Mouse (Mus musculus): ENCODE measurements around the gene Spata5. TPM values are rescaled to one million over a fixed set of nuclear protein-coding genes. Genes with fewer than 3 reads are reported as not detected.

Spata5 gene
- total and polyA plus RNA-seq, 2 experiments from 2014 or later: 11.1 to 18.7 TPM

DNA sequence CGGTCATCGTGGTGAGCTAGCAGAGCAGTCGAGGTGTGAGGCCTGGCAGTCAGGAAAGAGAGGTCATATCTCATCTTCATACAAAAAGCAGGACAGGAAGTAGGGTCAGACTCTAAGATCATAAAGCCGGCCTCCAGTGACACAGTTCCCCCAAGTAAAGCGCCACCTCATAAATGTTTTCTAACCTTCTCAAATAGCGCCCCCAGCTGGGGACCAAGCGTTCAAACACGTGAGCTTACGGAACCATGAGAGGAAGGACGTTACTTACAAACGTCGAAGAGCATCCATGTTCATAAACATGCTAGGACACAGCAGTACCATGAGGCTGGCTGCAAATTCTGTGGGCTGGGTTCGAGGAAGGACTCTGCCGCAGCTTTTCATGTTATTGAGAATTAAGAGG is 40.5 kb upstream of the Spata5 start:
- Histone ChIP-seq H3K27me3 (ENCODE audit: control insufficient read depth, insufficient read depth, low read length) (no peaks in the 10 kb centered on the region), H3K4me1 (ENCODE audit: control insufficient read depth, insufficient read depth) (peaks cover 23% of the 10 kb centered on the region), H3K9ac (replicated peaks; ENCODE audit: low read depth, low read length) (no peak overlapping the region), H3K27ac (ENCODE audit: low read depth) (peak overlapping the region; percentile 67; the same call in 1 of the 2 replicates), H3K9me3 (replicated peaks; ENCODE audit: control insufficient read depth, low read length) (no peaks in the 10 kb centered on the region), H3K36me3 (replicated peaks; ENCODE audit: control insufficient read depth, insufficient read depth, low read length) (no peaks in the 10 kb centered on the region), H3K4me2 (ENCODE audit: low read depth, low read length) (no peak overlapping the region), H3K4me3 (ENCODE audit: low read depth, low read length) (no peak overlapping the region)
- TF ChIP-seq EP300 (IDR thresholded peaks at IDR 0.05; ENCODE audit: low read depth) (no peak), CTCF (IDR thresholded peaks at IDR 0.05; ENCODE audit: low read depth) (0 out of 2 replicates have a peak, but pooled peaks have one; percentile 15)
- no peak for DNase-seq (ENCODE audit: low spot score)
- whole genome bisulfite sequencing: 83% methylated on average over 14 of the region's 14 CpGs
- no peak for ATAC-seq (ENCODE audit: insufficient read depth, low read depth)

GRCm38 (mm10) chr3:37379930-37380881 is 39.5 kb upstream of the Spata5 start:
- 38% methylated on average over 18 of the region's 18 CpGs for WGBS
- no peak for TF ChIP-seq CTCF (IDR thresholded peaks at IDR 0.05; ENCODE audit: low read depth)
- no peak for TF ChIP-seq EP300 (IDR thresholded peaks at IDR 0.05; ENCODE audit: low read depth)
- H3K9me3 ChIP-seq (replicated peaks; ENCODE audit: control insufficient read depth, low read length): no peaks in the 10 kb centered on the region
- peaks cover 23% of the 10 kb centered on the region for H3K4me1 ChIP-seq (ENCODE audit: control insufficient read depth, insufficient read depth)
- ATAC-seq (ENCODE audit: insufficient read depth, low read depth): no peak
- peak overlapping the region; percentile 67 for H3K27ac ChIP-seq (ENCODE audit: low read depth)
- peak; percentile 40 for DNase-seq (ENCODE audit: low spot score)
- H3K4me3 ChIP-seq (ENCODE audit: low read depth, low read length): no peak overlapping the region
- H3K36me3 ChIP-seq (replicated peaks; ENCODE audit: control insufficient read depth, insufficient read depth, low read length): no peaks in the 10 kb centered on the region
- no peak overlapping the region for H3K9ac ChIP-seq (replicated peaks; ENCODE audit: low read depth, low read length)
- no peak overlapping the region for H3K4me2 ChIP-seq (ENCODE audit: low read depth, low read length)
- H3K27me3 ChIP-seq (ENCODE audit: control insufficient read depth, insufficient read depth, low read length): no peaks in the 10 kb centered on the region

DNA sequence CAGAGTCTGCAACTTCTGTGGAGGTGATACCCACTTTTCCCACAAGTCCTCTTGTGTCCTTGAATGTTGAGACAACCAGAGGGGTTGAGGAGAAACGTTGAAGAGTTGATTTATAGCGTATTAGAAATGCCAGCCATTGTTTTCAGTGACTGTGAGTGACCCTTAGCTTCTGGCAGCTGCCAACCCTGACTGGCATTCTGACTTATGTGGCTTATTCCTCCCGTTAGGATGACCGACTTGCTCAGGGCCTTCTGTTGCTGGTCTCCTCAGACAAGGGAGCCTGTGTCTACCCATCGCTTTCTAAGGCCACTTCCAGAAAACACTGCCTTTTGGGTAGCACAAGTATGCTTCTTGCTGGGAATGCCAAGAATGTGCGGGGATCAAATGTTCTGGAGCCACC is 38.2 kb upstream of the Spata5 start:
- ATAC-seq (ENCODE audit: insufficient read depth, low read depth) (no peak), DNase-seq (ENCODE audit: low spot score) (no peak)
- H3K36me3 ChIP-seq (replicated peaks; ENCODE audit: control insufficient read depth, insufficient read depth, low read length): no peaks in the 10 kb centered on the region
- H3K9ac ChIP-seq (replicated peaks; ENCODE audit: low read depth, low read length): no peak overlapping the region
- no peaks in the 10 kb centered on the region for H3K27me3 ChIP-seq (ENCODE audit: control insufficient read depth, insufficient read depth, low read length)
- peaks cover 23% of the 10 kb centered on the region for H3K4me1 ChIP-seq (ENCODE audit: control insufficient read depth, insufficient read depth)
- 64% methylated on average over 6 of the region's 6 CpGs for WGBS
- no peaks in the 10 kb centered on the region for H3K9me3 ChIP-seq (replicated peaks; ENCODE audit: control insufficient read depth, low read length)
- no peak overlapping the region for H3K4me3 ChIP-seq (ENCODE audit: low read depth, low read length)
- TF ChIP-seq EP300 (IDR thresholded peaks at IDR 0.05; ENCODE audit: low read depth): no peak
- no peak for TF ChIP-seq CTCF (IDR thresholded peaks at IDR 0.05; ENCODE audit: low read depth)
- H3K4me2 ChIP-seq (ENCODE audit: low read depth, low read length): no peak overlapping the region
- 0 out of 2 replicates have a peak overlapping the region, but pooled peaks have one; percentile 31 for H3K27ac ChIP-seq (ENCODE audit: low read depth)

DNA sequence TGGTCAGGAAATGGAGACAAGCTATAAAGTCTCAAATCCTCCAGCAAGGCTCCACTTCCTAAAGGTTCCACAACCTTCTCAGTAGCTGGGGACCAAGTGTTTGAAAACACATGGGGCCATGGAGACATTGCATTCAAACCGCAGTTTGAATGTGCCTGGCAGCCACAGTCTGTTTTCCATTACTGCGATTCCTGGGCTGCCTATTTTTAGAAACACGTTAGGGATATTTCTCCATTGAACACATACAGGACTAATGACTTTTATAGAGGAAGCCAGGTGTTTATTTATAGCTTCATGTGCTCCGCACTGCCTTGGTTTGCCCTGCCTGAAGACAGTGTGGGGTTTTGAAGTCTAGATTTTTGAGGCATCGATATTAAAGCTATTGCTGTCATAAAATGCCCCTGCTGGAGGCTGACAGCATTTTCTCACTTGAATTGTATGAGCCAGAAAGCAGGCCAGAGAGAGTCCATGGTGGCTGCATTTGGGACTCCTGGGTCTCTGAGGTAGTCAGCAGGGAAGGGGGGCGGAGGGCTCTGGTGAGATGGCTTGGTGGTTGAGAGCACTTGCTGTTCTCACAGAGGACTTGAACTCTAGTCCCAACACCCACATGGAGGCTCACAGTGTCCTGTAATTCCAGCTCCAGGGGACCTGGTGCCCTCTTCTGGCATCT is 36.5 kb upstream of the Spata5 start:
- H3K9me3 ChIP-seq (replicated peaks; ENCODE audit: control insufficient read depth, low read length): no peaks in the 10 kb centered on the region
- TF ChIP-seq CTCF (IDR thresholded peaks at IDR 0.05; ENCODE audit: low read depth) (no peak), EP300 (IDR thresholded peaks at IDR 0.05; ENCODE audit: low read depth) (no peak)
- 34% methylated on average over 6 of the region's 6 CpGs for WGBS
- peak overlapping the region; percentile 73 for H3K27ac ChIP-seq (ENCODE audit: low read depth)
- H3K36me3 ChIP-seq (replicated peaks; ENCODE audit: control insufficient read depth, insufficient read depth, low read length): no peaks in the 10 kb centered on the region
- H3K4me3 ChIP-seq (ENCODE audit: low read depth, low read length): no peak overlapping the region
- peak; percentile 14; the same call in 1 of the 2 replicates for ATAC-seq (ENCODE audit: insufficient read depth, low read depth)
- no peaks in the 10 kb centered on the region for H3K27me3 ChIP-seq (ENCODE audit: control insufficient read depth, insufficient read depth, low read length)
- DNase-seq (ENCODE audit: low spot score): peak; percentile 44
- H3K4me2 ChIP-seq (ENCODE audit: low read depth, low read length): no peak overlapping the region
- H3K4me1 ChIP-seq (ENCODE audit: control insufficient read depth, insufficient read depth): peaks cover 23% of the 10 kb centered on the region
- no peak overlapping the region for H3K9ac ChIP-seq (replicated peaks; ENCODE audit: low read depth, low read length)

GRCm38 (mm10) chr3:37387310-37387709 is 32.4 kb upstream of the Spata5 start:
- no peak overlapping the region for H3K4me3 ChIP-seq (ENCODE audit: low read depth, low read length)
- H3K9ac ChIP-seq (replicated peaks; ENCODE audit: low read depth, low read length): no peak overlapping the region
- TF ChIP-seq CTCF (IDR thresholded peaks at IDR 0.05; ENCODE audit: low read depth) (no peak), EP300 (IDR thresholded peaks at IDR 0.05; ENCODE audit: low read depth) (no peak)
- no peak overlapping the region for H3K27ac ChIP-seq (ENCODE audit: low read depth)
- WGBS: 88% methylated on average over 6 of the region's 6 CpGs
- ATAC-seq (ENCODE audit: insufficient read depth, low read depth): no peak
- no peaks in the 10 kb centered on the region for H3K27me3 ChIP-seq (ENCODE audit: control insufficient read depth, insufficient read depth, low read length)
- no peak for DNase-seq (ENCODE audit: low spot score)
- H3K4me2 ChIP-seq (ENCODE audit: low read depth, low read length): no peak overlapping the region
- no peaks in the 10 kb centered on the region for H3K9me3 ChIP-seq (replicated peaks; ENCODE audit: control insufficient read depth, low read length)
- H3K4me1 ChIP-seq (ENCODE audit: control insufficient read depth, insufficient read depth): peaks cover 14% of the 10 kb centered on the region
- H3K36me3 ChIP-seq (replicated peaks; ENCODE audit: control insufficient read depth, insufficient read depth, low read length): no peaks in the 10 kb centered on the region

Measured in heart, postnatal 0 days (tissue).